Mouse (Mus musculus): ENCODE data around the gene Ttc28. TPM values are rescaled to one million over a fixed set of nuclear protein-coding genes. Genes with fewer than 3 reads are reported as not detected.

The Ttc28 gene
- total RNA-seq, 2 experiments from 2014 or later: 20.5 to 21.6 TPM

DNA sequence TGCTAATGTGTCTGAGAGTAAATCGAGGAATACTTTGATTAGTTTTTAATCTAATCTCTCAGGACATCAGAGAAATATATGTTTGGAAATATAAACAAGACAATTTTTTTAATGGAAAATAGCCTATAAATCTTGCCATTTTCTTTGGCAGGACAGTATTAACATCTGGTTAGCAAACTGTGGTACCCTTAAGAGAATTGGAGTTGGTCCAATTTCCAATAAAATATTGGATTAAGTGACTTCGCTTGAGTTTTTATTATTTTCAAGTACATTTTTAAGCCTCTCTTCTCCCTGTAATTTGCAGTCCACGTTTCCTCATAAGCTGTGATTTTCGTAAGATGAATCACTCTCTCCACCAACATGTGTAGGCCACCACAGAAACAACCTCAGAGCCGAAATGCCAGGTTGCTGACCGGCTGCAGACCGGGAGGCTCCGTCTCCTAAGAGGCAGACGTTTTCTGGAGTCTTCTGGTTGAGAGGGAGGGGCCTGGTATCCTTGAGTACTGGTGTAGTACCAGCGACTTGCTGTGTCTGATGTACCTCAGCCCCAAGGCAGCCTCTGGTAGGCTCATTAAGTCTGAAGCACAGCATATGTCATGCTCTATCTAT, 153.2 kb downstream of the Ttc28 start:
- intact Hi-C loops (cut with DNase I): no loop called here
- DNase-seq: no peak

DNA sequence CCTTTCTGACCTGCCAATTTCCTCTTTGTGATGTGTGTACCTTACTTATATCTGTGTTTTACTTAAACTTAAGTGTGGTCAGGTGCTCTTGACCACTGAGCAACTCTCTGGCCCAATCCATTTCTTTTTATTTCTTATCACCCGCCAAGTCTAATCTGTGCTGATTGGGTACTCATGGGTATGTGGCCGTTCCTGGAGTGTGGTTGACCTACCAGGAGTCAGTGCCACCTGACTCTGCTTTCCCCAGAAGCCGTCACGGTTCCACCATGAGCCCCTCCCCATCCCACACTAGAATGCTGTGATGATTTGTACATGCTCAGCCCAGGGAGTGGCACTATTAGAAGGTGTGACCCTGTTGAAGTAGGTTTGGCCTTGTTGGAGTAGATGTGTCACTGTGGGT, 153.9 kb downstream of the Ttc28 start:
- intact Hi-C loops (cut with DNase I): no loop called here
- no peak for DNase-seq

DNA sequence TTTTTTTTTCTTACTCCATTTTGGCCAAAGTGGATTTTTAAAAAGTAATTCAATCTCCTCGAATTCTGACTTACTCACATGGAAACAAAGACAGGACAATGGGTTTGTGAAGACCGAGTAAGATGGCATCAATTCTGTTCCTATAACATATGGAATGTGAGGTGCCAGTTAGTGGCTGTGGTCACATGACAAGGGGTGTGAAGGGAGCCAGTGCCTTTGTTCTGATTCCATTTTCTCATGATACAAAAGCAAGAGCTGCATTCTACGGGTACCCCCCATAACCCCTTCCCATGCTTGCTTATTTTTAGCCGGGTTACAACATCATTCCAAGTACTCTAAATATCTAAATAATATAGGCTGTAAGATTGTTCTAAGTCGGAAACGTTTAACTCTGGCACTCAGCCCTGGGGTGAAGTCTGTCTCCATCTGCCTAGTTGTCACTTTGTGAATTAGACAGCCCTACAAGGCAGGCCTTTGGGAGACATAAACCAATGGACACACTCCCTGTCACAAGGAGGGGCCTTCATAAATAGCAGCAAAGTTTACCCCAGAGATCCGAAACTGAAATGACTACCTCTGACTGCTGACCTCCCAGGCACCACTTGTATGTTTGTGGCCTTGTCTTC, 157.6 kb downstream of the Ttc28 start:
- intact Hi-C loops (cut with DNase I): no loop called here
- DNase-seq: no peak

DNA sequence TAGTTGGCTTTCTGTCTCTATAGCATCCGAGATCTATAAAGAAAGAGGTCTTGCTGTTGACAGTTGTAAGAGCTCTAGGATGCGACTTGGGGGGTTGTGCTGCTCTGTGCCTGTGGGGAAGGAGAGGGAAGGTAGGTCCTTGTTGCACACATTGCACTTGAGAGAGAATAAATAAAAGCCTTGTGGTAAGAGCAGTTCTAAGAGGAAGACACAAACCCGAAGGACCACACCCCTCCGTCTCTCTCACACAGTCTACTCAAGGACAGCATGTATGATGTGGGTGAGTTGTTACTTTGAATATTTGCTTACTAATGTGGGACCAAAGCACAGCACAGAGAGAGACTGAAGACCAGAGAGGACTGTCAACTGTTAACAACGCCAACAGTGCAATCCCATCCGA, 160.2 kb downstream of the Ttc28 start:
- no peak for DNase-seq
- intact Hi-C loops (cut with DNase I): no loop called here

DNA sequence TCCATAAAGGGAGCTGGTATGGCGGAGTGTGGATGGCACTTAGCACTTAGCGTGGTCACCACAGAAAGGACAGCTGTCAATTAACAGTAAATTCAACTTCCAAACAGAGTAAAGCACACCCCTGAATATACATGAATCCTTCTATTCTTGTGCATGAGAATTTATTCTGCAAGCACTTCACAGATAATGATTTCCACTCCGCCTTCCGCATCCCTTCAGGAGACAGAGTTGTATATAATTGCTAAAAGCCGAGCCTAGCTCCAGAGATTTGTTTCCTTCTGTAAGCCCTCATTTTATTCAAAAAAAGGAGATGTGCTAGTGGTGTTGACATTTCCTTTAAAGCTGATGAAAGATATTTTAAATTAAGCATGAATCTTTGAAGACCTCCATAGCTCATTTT, 162.3 kb downstream of the Ttc28 start:
- intact Hi-C loops (cut with DNase I): no loop called here
- no peak for DNase-seq

DNA sequence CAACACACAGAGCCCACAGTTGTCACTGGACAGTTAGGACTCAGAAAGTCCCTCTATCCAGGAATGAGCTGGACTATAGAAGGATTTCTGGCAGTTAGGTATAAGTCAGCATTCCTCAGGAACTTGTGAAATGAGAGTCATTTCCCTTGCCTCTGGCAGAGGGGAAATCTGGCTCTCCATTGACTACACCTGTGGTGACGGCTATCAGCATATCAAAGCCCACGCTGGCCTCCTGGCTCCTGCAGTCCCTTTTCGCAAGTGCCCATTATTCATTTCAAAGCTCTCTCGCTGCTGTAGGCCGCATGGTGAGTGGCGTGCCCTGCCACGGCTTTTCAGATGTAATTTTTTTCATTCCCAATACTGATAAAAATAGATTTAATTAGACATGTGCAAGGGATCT, 164.6 kb downstream of the Ttc28 start:
- intact Hi-C loops (cut with DNase I): no loop called here
- DNase-seq: no peak

DNA sequence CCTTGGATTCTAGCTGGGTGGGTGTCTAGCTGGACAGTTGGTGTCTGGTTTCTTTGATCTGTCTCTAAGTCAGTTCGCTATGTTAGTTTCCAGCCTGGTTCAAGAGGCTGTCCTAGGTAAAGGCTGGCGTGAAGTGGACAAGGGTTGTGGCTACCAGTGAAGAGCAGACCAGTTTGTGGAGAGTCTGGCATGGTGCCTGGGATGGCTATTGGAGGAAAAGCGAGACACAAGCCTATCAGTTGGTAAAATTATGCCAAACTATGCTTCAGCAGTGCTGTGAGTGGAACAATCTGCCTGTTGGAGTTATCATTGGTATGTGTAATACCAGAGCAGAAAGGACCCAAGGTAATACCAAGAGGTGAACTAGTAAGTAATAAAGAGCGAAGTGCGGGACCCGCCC, 166.8 kb downstream of the Ttc28 start:
- intact Hi-C loops (cut with DNase I): no loop called here
- DNase-seq: peak in 1 of 2 experiments; percentile 30

DNA sequence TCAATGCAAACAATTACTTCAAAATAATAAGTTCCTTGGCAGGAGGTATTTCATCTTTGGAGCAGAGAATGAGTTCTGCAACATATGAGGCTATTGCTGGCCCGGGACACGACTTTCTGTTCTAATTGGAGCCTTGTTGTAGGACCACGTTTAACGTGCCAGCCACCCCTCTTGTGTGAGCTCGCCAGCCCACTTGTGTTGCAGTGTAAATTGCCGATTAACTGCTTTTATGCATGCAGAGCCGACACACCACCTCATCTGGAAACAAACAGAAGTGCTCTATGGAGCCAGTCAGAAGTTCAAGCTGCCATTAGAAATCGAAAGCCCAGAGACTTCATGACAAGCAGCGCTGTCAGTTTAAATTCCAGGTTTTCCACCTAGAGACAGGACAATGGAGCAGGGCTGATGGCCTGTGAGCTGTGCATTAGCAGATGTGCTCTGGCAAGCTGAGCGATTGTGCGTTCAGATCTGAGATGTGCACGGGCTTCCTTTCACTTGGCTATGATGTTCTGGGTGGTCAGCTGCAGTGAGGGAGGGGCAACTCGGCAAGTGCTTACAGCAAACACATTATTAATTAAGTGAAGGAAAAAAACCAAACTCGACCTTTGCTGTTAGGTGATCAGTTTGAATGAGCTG, 167.4 kb downstream of the Ttc28 start:
- no peak for DNase-seq
- intact Hi-C loops (cut with DNase I): no loop called here

DNA sequence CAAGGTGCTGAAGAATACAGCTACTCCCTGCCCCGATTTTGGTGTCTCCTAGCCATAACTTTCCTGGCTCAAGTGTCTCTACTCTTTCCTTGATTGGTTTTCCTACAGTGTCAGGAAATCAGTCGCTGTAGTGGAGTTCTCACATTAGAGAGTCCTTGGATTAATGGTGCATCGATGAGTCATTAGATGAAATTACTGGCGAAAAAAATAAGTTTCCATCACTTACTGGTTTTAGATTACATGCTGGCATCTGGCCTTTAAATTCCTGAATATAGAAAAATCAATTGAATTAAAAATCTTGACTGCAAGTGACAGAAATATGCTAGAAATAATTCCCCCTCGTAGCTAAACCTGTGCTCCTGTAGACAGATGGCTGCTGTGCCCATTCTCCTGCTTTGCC, 168.4 kb downstream of the Ttc28 start:
- DNase-seq: no peak
- intact Hi-C loops (cut with DNase I): no loop called here

DNA sequence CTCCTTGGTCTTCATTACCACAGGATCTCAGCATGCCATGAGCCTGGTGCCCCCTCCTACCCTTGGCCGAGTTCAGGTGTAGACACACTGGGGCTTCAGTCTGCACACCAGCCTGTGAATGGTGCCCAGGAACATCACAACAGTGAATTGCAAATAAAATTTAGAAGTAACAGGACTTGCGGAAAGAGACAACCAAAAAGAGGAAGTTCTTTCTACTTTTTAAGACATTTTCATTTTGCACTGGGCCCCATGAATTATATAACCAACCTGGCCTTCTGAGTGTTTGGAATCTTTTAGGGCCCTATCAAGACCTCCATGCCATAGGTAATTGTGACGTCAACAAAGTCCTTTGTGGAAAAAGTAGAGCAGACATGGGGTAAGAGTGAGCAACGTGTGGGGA, 170.0 kb downstream of the Ttc28 start:
- no peak for DNase-seq
- intact Hi-C loops (cut with DNase I): no loop called here

DNA sequence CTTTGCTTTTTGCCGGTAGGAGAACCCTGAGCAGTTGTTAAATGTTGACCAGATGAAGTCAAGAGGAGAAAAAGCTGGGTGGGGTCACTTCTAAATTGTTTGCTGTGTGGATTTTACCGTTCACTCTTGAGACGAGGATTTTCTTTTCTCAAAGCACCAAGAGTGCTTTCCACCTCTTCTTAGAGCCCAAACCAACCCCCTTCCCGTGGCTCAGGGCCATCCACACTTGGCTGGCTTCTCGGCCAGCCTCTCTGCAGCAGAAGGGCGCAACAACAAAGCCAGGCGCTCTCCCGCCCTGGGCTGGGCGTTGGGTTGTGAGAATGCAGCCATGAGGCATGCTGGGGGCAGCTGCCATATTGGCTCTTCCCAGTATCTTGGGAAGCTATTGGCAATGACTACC, 170.5 kb downstream of the Ttc28 start:
- intact Hi-C loops (cut with DNase I): no loop called here
- peak; percentile 42 to 45 for DNase-seq

DNA sequence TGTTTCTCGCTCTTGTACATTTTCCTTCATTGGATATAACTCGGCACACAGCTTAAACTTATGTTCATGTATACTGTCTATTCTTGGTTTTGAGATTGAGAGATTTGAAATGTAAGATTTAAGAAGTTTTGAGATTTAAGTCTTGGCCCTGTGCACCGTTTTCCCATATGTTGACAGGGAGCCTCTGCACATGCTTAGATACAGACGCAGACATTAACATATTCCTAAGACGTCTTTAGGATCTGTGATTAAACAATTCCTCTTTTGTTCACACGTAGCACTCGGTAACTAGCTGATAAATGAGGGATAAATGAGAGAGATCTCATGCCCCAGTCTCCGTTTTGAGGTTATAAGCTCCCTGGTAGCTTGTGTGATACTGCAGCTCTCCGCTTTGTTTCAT, 174.8 kb downstream of the Ttc28 start:
- intact Hi-C loops (cut with DNase I): no loop called here
- no peak for DNase-seq

DNA sequence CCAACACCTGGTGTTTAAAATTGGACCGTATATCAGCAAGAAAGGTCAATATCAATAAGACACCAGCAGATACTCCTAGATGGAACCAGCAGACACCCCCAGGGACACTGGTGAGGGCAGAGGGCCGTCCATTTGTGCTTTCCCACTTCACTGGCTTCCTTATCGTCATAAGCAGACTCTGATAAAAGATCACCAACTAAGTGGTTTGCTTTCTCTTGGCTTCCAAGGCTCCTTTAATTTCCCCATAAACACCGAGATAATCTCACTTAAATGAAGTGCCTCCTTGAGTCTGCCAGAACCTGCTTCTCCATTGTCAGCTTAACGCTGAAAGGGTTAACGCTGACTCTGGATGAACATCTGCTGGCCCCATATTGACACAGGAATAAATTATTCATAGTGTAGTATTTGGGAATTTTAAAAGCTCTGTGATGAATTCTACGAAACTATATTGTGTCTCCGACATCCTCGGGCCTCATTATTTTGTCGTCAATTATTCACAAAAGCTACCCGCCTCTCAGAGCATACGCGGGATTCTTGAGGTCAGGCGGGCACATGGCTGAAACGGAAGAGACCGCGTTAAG, 175.3 kb downstream of the Ttc28 start:
- intact Hi-C loops (cut with DNase I): loop anchor here (5.0 kb wide), 1 partner anchor 78 kb away; no protein-coding TSS in a partner anchor
- DNase-seq: no peak

DNA sequence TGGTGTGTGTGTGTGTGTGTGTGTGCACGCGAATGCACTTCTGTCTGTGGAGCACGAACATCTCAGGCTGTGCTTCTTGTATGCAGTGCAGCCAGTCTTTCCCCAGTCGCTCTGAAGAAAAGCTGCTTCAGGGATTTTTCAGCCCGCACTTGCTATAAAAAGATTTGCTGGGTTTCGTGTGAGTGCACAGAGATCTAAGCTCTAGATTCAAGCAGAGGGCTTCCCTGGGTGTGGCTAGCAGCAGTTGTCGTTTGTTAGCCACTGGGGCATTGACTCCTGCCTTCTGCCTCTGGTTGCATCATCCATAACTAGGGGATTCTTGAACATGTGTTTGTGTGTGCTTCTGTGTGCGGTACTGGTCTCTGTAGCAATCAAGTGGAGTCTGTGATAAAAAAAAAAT, 175.9 kb downstream of the Ttc28 start:
- intact Hi-C loops (cut with DNase I): loop anchor here (5.0 kb wide), 1 partner anchor 78 kb away; no protein-coding TSS in a partner anchor
- no peak for DNase-seq

DNA sequence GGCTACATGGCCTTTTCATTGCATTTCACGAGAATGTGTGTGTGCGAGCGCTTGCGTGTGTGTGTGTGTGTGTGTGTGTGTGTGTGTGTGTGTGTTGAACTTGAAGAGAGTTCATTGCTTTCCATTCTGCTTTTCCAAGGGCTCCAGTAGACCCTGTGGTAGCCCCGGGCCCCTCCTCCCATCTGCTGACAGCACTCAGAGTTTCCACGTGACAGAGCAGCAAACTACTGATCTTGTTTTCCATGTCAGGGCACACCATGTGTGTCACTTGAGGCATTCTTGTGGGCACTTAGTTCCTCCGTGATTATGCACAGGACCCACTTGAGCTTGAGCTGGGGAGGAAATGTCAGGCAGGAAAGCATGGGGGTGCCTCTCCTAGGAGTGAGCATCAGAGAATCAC, 177.5 kb downstream of the Ttc28 start:
- no peak for DNase-seq
- intact Hi-C loops (cut with DNase I): loop anchor here (5.0 kb wide), 1 partner anchor 80 kb away; no protein-coding TSS in a partner anchor

DNA sequence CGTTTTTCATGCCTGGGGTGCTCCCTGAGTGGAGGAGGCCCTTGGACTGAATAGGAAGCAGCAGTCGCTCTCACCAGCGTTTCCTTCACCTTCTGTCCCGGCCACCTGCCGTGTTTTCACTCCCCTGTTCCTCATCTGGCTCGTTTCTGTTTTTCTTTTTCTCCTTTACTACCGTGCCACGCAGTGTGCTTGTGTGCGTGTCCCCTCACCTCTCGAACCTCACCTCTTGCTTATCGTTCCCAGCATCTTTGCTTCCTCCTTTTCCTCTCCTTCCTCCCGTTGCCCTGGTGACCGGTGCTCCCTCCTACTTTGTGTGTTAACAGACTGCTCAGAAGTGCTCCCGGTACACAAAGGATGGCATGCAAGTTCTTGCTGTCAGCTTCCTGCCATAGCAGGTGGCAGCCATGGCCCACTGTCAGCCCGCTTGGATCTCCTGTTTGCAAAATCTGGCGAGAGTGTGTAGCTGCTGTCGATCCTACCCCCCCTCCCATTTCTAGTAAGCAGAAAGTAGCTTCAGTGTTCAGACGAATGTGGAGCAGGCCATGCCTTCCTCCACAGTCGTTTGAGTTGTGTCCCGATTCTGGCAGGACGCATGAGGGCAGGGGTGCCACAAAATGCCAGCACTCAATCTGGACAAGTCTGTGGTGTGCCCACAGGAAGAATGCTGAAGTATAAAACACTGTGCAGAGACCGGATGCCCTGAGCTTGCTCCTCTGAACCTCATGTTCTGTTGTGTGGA, 179.0 kb downstream of the Ttc28 start:
- intact Hi-C loops (cut with DNase I): loop anchor here (5.0 kb wide), 1 partner anchor 81 kb away; no protein-coding TSS in a partner anchor
- no peak for DNase-seq

DNA sequence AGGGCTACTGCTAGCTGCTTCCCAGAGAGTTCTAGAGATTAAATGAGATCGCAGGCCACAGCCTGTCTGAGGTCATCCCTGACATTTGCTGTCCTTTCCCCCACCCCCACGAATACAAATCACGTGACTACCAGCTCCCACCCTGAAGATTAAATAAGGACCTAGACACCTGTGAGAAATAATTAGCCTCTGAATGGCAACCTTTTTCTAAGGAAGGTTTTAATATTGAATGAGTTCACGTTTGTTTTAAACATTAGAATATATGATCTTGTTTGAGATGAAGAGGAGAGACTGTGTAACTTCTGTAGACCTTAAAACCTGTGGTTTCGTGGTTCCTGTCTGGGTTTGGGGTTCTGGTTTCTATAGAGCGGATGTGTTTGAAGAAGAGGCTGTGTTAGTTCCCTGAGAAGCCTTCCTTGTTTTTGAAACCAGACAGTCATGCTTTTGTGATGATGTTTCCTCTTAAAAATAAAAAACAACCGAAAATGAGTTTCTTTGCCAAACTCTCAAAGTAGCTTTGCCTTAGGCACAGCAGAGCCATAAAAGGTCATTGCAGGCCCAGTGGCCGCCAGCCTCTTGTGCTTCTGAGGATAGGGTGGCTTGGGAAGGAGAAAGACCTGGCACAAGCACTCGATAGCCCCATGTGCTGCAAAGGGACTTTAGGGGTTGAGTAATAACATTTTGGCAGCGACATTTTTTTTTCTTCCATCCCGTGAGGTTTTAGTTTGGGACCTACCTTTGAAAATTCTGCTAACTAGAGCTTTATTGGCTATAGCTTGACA, 179.7 kb downstream of the Ttc28 start:
- intact Hi-C loops (cut with DNase I): loop anchor here (5.0 kb wide), 1 partner anchor 82 kb away; no protein-coding TSS in a partner anchor
- peak in 1 of 2 experiments; percentile 26 for DNase-seq

DNA sequence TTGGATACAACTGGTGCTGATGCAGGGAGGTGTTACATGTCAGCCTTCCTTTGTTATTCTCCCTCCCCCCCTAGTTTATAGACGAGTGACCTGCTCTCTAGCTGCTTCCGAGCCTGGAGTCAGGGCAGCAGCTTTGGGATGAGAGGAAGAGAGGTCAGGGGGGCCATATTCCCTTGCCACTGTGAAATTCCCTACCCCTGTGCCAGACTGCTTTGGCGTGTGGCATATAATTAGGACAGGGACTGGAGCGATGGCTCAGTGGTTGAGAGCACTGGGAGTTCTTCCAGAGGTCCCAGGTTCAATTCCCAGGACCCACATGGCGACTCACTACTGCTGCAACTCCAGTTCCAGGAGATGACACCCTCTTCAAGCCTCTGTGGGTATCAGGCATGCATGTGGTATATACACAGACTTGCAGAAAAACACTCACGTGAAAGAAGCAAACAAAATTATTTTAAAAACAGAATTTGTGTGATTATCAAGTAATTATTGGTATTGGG, 180.7 kb downstream of the Ttc28 start:
- intact Hi-C loops (cut with DNase I): no loop called here
- DNase-seq: no peak

DNA sequence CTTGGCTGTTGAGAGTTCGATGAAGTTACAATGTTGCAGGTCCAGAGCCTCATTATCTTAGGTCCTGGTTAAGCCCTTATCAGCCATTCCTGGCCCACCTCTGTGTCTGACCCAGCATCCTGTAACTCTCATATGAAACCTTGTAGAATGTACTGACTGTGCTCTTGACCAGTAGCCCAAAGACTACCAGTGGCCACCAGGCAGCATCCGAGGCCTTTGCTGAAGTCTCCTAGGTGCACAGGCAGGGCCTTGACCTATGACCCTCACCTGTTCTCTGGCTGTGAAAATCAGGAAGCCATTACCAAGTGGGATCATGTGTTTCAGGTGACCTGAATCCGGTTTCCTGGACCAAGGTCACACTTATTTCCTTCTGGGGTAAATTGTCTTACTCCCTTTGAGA, 183.6 kb downstream of the Ttc28 start:
- intact Hi-C loops (cut with DNase I): no loop called here
- DNase-seq: no peak

DNA sequence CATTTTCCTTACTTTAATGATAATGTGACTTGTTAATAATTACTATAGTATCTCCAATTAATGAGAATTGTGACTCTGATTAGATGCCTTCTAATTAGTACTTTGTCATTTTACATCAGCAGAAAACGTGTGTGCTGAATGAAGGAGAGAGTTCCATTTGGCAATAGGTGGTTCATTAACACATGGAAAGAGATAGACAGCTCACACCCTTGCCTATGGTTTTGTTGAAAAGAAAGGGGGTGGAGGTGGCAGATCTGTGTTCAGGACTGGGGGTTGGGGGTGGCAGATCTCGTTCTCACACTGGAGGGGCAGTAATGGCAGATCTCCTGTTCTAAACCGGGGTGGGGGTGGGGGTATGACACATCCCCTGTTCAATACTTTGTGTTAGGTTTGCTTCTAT, 184.4 kb downstream of the Ttc28 start:
- intact Hi-C loops (cut with DNase I): no loop called here
- DNase-seq: no peak

Data from heart, postnatal 14 days (tissue).